Mouse (Mus musculus): ENCODE measurements around the gene Armh3.

DNA sequence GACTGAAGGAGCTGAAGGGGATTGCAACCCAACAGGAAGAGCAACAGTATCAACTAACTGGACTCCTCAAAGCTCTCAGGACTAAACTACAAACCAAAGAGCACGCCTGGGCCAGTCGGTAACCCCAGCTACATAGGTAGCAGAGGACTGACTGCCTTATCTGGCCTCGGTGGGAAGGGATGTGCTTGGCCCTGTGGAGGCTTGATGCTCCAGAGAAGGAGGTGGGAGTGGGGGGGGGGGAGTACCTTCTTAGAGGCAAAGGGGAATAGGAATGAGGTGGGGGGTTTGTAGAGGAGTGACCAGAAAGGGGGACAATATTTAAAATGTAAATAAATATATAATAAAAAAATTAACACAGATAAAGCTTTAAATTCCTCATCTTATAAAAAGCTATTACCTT is 90.0 kb downstream of the Armh3 start:
- no peak for TF ChIP-seq POLR2A (IDR thresholded peaks at IDR 0.05; ENCODE audit: extremely low read depth, insufficient read depth, low read length)
- TF ChIP-seq CTCF (IDR thresholded peaks at IDR 0.05; ENCODE audit: extremely low read depth, insufficient read depth, low read length), result no peak

All from cortical plate, adult 2 months (tissue).